Mouse (Mus musculus): ENCODE measurements at regions not wholly inside any gene's neighbourhood (a gene's known extent, or its start where the extent isn't known, plus 50 kb on each side); places are given as distances from the start of the nearest gene placed in this dataset.

DNA sequence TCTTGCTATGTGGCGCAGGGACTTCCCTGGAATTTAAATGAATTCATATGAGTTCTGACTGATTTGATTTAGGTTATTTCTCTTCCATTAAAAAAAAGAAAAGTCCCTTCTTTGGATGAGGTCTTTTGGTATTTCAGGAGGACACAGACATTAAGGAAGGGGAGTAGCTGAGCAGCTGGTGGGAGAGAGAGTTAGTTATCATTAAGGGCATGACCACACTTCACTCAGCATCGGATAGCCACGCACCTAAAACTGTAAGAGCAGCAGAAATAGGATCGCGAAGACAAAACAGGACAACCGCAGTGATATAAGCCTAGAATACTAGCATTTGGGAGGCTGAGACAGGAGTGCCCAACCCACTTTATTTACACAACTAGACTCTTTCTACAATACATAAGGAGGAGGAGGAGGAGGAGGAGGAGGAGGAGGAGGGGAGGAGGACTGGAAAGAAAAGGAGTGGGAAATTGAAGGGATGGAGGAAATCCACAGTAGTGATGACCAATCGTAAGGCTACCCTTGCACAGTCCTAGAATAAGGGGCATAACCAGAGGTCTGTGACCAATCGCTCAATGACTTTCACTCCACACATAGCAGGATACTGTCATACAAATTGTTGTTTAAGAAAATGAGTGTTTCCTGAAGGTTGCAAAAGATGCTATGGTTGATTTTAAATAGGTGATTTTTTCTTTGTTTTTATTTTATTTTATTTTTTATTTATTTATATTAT lies 241.5 kb downstream of the Lipi start:
- H3K27me3 ChIP-seq (ENCODE audit: control insufficient read depth, insufficient read depth, low read length) = no peaks in the 10 kb centered on the region
- peaks cover 0 to 9% of the 10 kb centered on the region in 2 experiments; a peak in 2 of 4 replicates for H3K4me1 ChIP-seq (replicated peaks; ENCODE audit: control insufficient read depth in 2 of 2, insufficient read depth in 2 of 2, low read length in 1 of 2)
- H3K4me2 ChIP-seq (ENCODE audit: low read depth) = peak overlapping the region; percentile 58
- DNase-seq (ENCODE audit: low read depth in 3 of 3, low spot score in 3 of 3) (no peak), ATAC-seq (ENCODE audit: insufficient read depth) (peak; percentile 32; the same call in 1 of the 2 replicates)
- no peak for TF ChIP-seq CTCF (IDR thresholded peaks at IDR 0.05; ENCODE audit: low read depth)
- TF ChIP-seq EP300 (IDR thresholded peaks at IDR 0.05; ENCODE audit: low read depth) = no peak
- no peaks in the 10 kb centered on the region for H3K36me3 ChIP-seq (replicated peaks; ENCODE audit: control insufficient read depth, insufficient read depth, low read depth)
- WGBS (ENCODE audit: insufficient replicate concordance) = 40% methylated on average over 8 of the region's 8 CpGs
- H3K9me3 ChIP-seq (ENCODE audit: control insufficient read depth, low read length) = no peaks in the 10 kb centered on the region
- no peak overlapping the region for H3K9ac ChIP-seq (replicated peaks)
- no peak overlapping the region for H3K4me3 ChIP-seq (ENCODE audit: insufficient read depth in 1 of 2, low read depth in 2 of 2, low read length in 2 of 2)
- H3K27ac ChIP-seq = no peak overlapping the region

DNA sequence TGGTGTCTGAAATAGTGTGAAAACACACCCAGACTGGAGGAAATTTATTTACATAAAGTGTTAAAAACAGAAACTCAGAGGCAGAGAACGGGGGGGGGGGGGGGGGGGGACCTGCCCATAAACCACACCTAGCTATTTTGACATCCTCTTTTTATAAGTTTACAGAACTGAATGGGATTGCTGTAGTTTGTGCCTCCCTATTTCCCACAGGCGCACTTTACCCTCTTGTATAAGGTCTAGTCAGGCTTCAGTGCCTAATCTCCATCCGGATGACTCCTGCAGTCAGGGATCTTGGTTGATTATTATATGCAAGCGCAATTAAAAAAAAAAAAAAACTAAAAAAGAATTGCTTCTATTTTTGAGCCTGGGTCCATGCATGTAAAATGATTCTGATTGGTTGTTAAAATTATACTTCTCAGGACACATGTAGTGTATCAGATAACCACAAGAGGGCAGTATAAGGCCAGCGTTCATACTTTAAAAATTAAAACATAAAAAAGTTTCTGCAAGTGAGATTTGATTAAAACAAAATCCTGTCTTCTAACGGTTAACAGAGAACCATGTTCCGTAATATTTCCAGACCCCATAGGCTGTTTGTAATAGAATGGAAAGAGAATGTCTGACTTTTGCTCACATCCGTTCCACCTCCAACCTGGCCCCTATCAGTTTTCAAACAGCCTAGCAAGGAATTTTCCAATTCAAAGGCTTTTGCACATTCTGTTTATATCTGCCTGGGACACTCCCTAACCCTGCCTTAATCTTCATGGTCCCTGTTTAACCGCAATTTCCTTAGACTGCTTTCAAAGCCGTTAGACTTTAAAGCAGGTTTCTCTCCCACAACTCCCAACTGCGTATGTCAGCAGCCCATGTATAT lies 242.6 kb downstream of the Lipi start:
- Histone ChIP-seq H3K4me3 (ENCODE audit: insufficient read depth in 1 of 2, low read depth in 2 of 2, low read length in 2 of 2) (peak overlapping the region in 1 of 2 experiments; percentile 32; a peak in 1 of 4 replicates), H3K27me3 (ENCODE audit: control insufficient read depth, insufficient read depth, low read length) (no peaks in the 10 kb centered on the region), H3K36me3 (replicated peaks; ENCODE audit: control insufficient read depth, insufficient read depth, low read depth) (no peaks in the 10 kb centered on the region), H3K4me1 (replicated peaks; ENCODE audit: control insufficient read depth in 2 of 2, insufficient read depth in 2 of 2, low read length in 1 of 2) (peaks cover 0 to 9% of the 10 kb centered on the region in 2 experiments; a peak in 2 of 4 replicates), H3K9ac (replicated peaks) (no peak overlapping the region; the same call in 1 of the 2 replicates), H3K4me2 (ENCODE audit: low read depth) (peak overlapping the region; percentile 58), H3K9me3 (ENCODE audit: control insufficient read depth, low read length) (no peaks in the 10 kb centered on the region), H3K27ac (no peak overlapping the region)
- WGBS (ENCODE audit: insufficient replicate concordance) = 13% methylated on average over 11 of the region's 11 CpGs
- ATAC-seq (ENCODE audit: insufficient read depth) (peak; percentile 94), DNase-seq (ENCODE audit: low read depth in 3 of 3, low spot score in 3 of 3) (peak; percentile 55 to 67 (median 58))
- TF ChIP-seq CTCF (IDR thresholded peaks at IDR 0.05; ENCODE audit: low read depth) (peak; percentile 59), EP300 (IDR thresholded peaks at IDR 0.05; ENCODE audit: low read depth) (peak; percentile 92)

DNA sequence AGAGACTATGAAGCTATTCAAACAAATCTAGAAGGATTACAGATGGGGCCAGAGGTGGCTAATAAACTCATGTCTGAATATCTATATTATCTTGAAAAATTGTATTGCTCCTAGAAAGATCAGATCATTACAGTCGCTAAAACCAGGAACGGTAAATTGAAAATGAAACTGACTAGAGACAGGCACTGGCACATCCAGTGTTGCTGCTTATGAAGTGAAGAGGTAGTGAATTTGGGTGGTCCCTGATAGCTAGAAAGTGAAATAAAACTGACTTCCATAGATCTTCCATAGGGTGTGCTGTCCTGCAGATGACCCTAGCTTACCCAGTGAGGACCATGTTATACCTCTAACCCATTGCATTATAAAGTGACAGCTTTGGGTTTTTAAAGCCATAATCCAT lies 251.6 kb downstream of the Lipi start:
- Histone ChIP-seq H3K9me3 (ENCODE audit: control insufficient read depth, low read length) (no peaks in the 10 kb centered on the region), H3K4me3 (ENCODE audit: insufficient read depth in 1 of 2, low read depth in 2 of 2, low read length in 2 of 2) (no peak overlapping the region), H3K27me3 (ENCODE audit: control insufficient read depth, insufficient read depth, low read length) (no peaks in the 10 kb centered on the region), H3K4me1 (replicated peaks; ENCODE audit: control insufficient read depth in 2 of 2, insufficient read depth in 2 of 2, low read length in 1 of 2) (no peaks in the 10 kb centered on the region), H3K9ac (replicated peaks) (no peak overlapping the region), H3K36me3 (replicated peaks; ENCODE audit: control insufficient read depth, insufficient read depth, low read depth) (no peaks in the 10 kb centered on the region), H3K27ac (no peak overlapping the region), H3K4me2 (ENCODE audit: low read depth) (no peak overlapping the region)
- DNase-seq (ENCODE audit: low read depth in 3 of 3, low spot score in 3 of 3) = no peak
- 43% methylated on average over 2 of the region's 2 CpGs for WGBS (ENCODE audit: insufficient replicate concordance)
- ATAC-seq (ENCODE audit: insufficient read depth) = no peak
- TF ChIP-seq EP300 (IDR thresholded peaks at IDR 0.05; ENCODE audit: low read depth) = no peak

DNA sequence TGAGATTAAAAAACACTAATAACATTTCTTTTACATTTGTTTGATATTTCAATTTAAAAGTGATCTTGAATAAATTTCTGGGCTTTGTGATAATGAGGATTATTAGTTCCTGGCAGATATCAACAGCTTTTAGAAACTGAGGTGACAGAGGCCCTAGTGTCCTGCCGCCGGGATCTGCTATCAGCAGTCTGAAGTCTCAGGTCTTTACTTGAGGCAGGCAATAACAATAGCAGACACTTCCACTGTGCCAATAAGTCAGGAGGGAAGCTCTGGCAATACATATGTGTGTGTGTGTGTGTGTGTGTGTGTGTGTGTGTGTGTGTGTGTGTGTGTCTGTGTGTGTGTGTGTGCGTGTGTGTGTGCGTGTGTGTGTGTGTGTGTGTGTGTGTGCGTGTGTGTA lies 252.1 kb downstream of the Lipi start:
- Histone ChIP-seq H3K4me2 (ENCODE audit: low read depth) (no peak overlapping the region), H3K4me3 (ENCODE audit: insufficient read depth in 1 of 2, low read depth in 2 of 2, low read length in 2 of 2) (no peak overlapping the region), H3K9ac (replicated peaks) (no peak overlapping the region), H3K9me3 (ENCODE audit: control insufficient read depth, low read length) (no peaks in the 10 kb centered on the region), H3K36me3 (replicated peaks; ENCODE audit: control insufficient read depth, insufficient read depth, low read depth) (no peaks in the 10 kb centered on the region), H3K4me1 (replicated peaks; ENCODE audit: control insufficient read depth in 2 of 2, insufficient read depth in 2 of 2, low read length in 1 of 2) (no peaks in the 10 kb centered on the region), H3K27ac (no peak overlapping the region), H3K27me3 (ENCODE audit: control insufficient read depth, insufficient read depth, low read length) (no peaks in the 10 kb centered on the region)
- ATAC-seq (ENCODE audit: insufficient read depth) = no peak
- WGBS (ENCODE audit: insufficient replicate concordance) = 56% methylated on average over 5 of the region's 5 CpGs
- no peak for DNase-seq (ENCODE audit: low read depth in 3 of 3, low spot score in 3 of 3)
- no peak for TF ChIP-seq CTCF (IDR thresholded peaks at IDR 0.05; ENCODE audit: low read depth)
- no peak for TF ChIP-seq EP300 (IDR thresholded peaks at IDR 0.05; ENCODE audit: low read depth)

DNA sequence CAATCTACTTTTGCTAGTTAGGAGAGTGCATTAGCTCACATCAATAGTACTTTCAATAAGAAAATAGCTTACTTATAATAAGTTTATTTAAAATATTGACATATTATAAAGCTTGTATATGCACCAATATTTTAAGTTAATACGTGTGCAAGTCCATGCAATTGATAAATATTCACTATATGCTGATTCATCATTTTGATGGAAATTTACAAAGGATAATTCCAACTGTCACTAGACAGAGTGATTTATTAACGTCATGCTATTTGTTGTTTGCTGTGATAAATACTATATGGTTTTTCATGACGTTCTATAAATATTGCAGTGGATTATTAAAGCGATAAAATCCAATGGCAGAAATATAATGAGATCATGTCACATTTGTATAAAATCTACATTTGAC lies 253.0 kb downstream of the Lipi start:
- H3K4me1 ChIP-seq (replicated peaks; ENCODE audit: control insufficient read depth in 2 of 2, insufficient read depth in 2 of 2, low read length in 1 of 2) = no peaks in the 10 kb centered on the region
- H3K9ac ChIP-seq (replicated peaks) = no peak overlapping the region
- H3K27ac ChIP-seq = no peak overlapping the region
- TF ChIP-seq EP300 (IDR thresholded peaks at IDR 0.05; ENCODE audit: low read depth) (no peak), CTCF (IDR thresholded peaks at IDR 0.05; ENCODE audit: low read depth) (no peak)
- ATAC-seq (ENCODE audit: insufficient read depth) (no peak), DNase-seq (ENCODE audit: low read depth in 3 of 3, low spot score in 3 of 3) (no peak)
- no peak overlapping the region for H3K4me3 ChIP-seq (ENCODE audit: insufficient read depth in 1 of 2, low read depth in 2 of 2, low read length in 2 of 2)
- H3K4me2 ChIP-seq (ENCODE audit: low read depth) = no peak overlapping the region
- no peaks in the 10 kb centered on the region for H3K9me3 ChIP-seq (ENCODE audit: control insufficient read depth, low read length)
- WGBS (ENCODE audit: insufficient replicate concordance) = 66% methylated on average over 4 of the region's 4 CpGs
- H3K36me3 ChIP-seq (replicated peaks; ENCODE audit: control insufficient read depth, insufficient read depth, low read depth) = no peaks in the 10 kb centered on the region
- no peaks in the 10 kb centered on the region for H3K27me3 ChIP-seq (ENCODE audit: control insufficient read depth, insufficient read depth, low read length)
